Mouse (Mus musculus): ENCODE measurements around the gene Olfr599.

GRCm38 (mm10) chr7:103362555-103362954, 26.8 kb downstream of the Olfr599 start, which contains the start of gene Olfr601:
- TF ChIP-seq CTCF (IDR thresholded peaks at IDR 0.05; ENCODE audit: low read depth, low read length) (no peak), POLR2A (IDR thresholded peaks at IDR 0.05; ENCODE audit: borderline replicate concordance, low read depth, low read length) (no peak)
